Comparison of ENCODE assay signal across 8 mouse cellular contexts in genomic region chr16:33481148-33481547, GRCm38 (mm10). TPM values are rescaled to one million over a fixed set of nuclear protein-coding genes. Genes with fewer than 3 reads are reported as not detected.
DNase-seq lines count a peak whose midpoint lies in the region; ATAC-seq and TF ChIP-seq lines count a peak whose summit lies in the region.

No protein-coding gene starts in this region.

- H3K27ac ChIP-seq in forebrain, embryonic 11.5 days (ENCODE audit: low read depth, low read length), result no peak overlapping the region
- H3K27ac ChIP-seq in forebrain, embryonic 10.5 days, result no peak overlapping the region
- no peak overlapping the region for H3K27ac ChIP-seq in neural tube, embryonic 11.5 days (ENCODE audit: low read depth, low read length)
- H3K27ac ChIP-seq in neural tube, embryonic 15.5 days (replicated peaks), result no peak overlapping the region
- no peak overlapping the region for H3K27ac ChIP-seq in lung, postnatal 0 days (ENCODE audit: low read length)

- TF ChIP-seq EP300 in lung, postnatal 0 days (IDR thresholded peaks at IDR 0.05), result no peak

- no peaks in the 10 kb centered on the region for H3K9me3 ChIP-seq in forebrain, embryonic 11.5 days (ENCODE audit: control insufficient read depth, low read length)
- H3K9me3 ChIP-seq in forebrain, embryonic 10.5 days, result no peaks in the 10 kb centered on the region
- no peaks in the 10 kb centered on the region for H3K9me3 ChIP-seq in neural tube, embryonic 11.5 days (ENCODE audit: control insufficient read depth, low read length)
- H3K9me3 ChIP-seq in neural tube, embryonic 15.5 days (replicated peaks), result no peaks in the 10 kb centered on the region
- H3K9me3 ChIP-seq in lung, postnatal 0 days (ENCODE audit: low read length), result no peaks in the 10 kb centered on the region

- no peak overlapping the region for H3K9ac ChIP-seq in forebrain, embryonic 11.5 days (ENCODE audit: low read length)
- H3K9ac ChIP-seq in neural tube, embryonic 11.5 days (ENCODE audit: low read length), result no peak overlapping the region
- no peak overlapping the region for H3K9ac ChIP-seq in neural tube, embryonic 15.5 days (replicated peaks)
- no peak overlapping the region for H3K9ac ChIP-seq in lung, postnatal 0 days (replicated peaks; ENCODE audit: low read depth)

- intact Hi-C loops in left cerebral cortex, postnatal 10 days (cut with DNase I), result no loop called here

- no peak for ATAC-seq in forebrain, embryonic 11.5 days (replicated peaks; ENCODE audit: low FRiP score)
- no peak for ATAC-seq in neural tube, embryonic 11.5 days (ENCODE audit: insufficient read depth, low FRiP score, low TSS enrichment)
- no peak for ATAC-seq in neural tube, embryonic 15.5 days (ENCODE audit: low FRiP score)
- peak; percentile 46; the same call in 1 of the 2 replicates for ATAC-seq in lung, postnatal 0 days

- H3K4me3 ChIP-seq in forebrain, embryonic 11.5 days (ENCODE audit: low read depth, low read length), result no peak overlapping the region
- H3K4me3 ChIP-seq in forebrain, embryonic 10.5 days, result no peak overlapping the region
- H3K4me3 ChIP-seq in neural tube, embryonic 11.5 days (ENCODE audit: low read depth, low read length), result no peak overlapping the region
- no peak overlapping the region for H3K4me3 ChIP-seq in neural tube, embryonic 15.5 days (replicated peaks)
- no peak overlapping the region for H3K4me3 ChIP-seq in lung, postnatal 0 days (ENCODE audit: low read depth, low read length)

- peak; percentile 79 for TF ChIP-seq CTCF in lung, postnatal 0 days (IDR thresholded peaks at IDR 0.05)

- peak; percentile 53 for DNase-seq in forebrain, embryonic 11.5 days (ENCODE audit: low spot score)
- no peak for DNase-seq in forebrain, embryonic 10.5 days (ENCODE audit: extremely low spot score, low spot score)
- peak; percentile 23 for DNase-seq in neural tube, embryonic 11.5 days (ENCODE audit: low spot score)
- peak; percentile 42 for DNase-seq in embryo, embryonic 11 days
- peak; percentile 32 for DNase-seq in lung, postnatal 0 days (ENCODE audit: low spot score)
- no peak for DNase-seq in gastrocnemius, adult 8-10 months (ENCODE audit: low spot score in 2 of 2)
- DNase-seq in left cerebral cortex, postnatal 10 days (ENCODE audit: extremely low spot score in 1 of 2, low spot score in 2 of 2), result no peak

- H3K4me1 ChIP-seq in forebrain, embryonic 11.5 days (replicated peaks; ENCODE audit: control insufficient read depth, insufficient read depth, low read length), result no peaks in the 10 kb centered on the region
- H3K4me1 ChIP-seq in forebrain, embryonic 10.5 days, result no peaks in the 10 kb centered on the region
- H3K4me1 ChIP-seq in neural tube, embryonic 11.5 days (ENCODE audit: control insufficient read depth, insufficient read depth, low read length), result no peaks in the 10 kb centered on the region
- H3K4me1 ChIP-seq in neural tube, embryonic 15.5 days, result no peaks in the 10 kb centered on the region
- no peaks in the 10 kb centered on the region for H3K4me1 ChIP-seq in lung, postnatal 0 days (ENCODE audit: insufficient read depth, low read depth, low read length)

- no peak overlapping the region for H3K4me2 ChIP-seq in forebrain, embryonic 11.5 days (ENCODE audit: low read depth, low read length, severe bottlenecking)
- H3K4me2 ChIP-seq in neural tube, embryonic 11.5 days (ENCODE audit: low read depth), result no peak overlapping the region
- no peak overlapping the region for H3K4me2 ChIP-seq in neural tube, embryonic 15.5 days
- no peak overlapping the region for H3K4me2 ChIP-seq in lung, postnatal 0 days (replicated peaks; ENCODE audit: low read depth, low read length)

- H3K27me3 ChIP-seq in forebrain, embryonic 11.5 days (ENCODE audit: control insufficient read depth, insufficient read depth, low read length), result no peaks in the 10 kb centered on the region
- H3K27me3 ChIP-seq in forebrain, embryonic 10.5 days (ENCODE audit: poor library complexity, severe bottlenecking), result no peaks in the 10 kb centered on the region
- no peaks in the 10 kb centered on the region for H3K27me3 ChIP-seq in neural tube, embryonic 11.5 days (ENCODE audit: control insufficient read depth, insufficient read depth, low read length)
- no peaks in the 10 kb centered on the region for H3K27me3 ChIP-seq in neural tube, embryonic 15.5 days (replicated peaks)
- H3K27me3 ChIP-seq in lung, postnatal 0 days (replicated peaks; ENCODE audit: insufficient read depth, low read length), result no peaks in the 10 kb centered on the region

- 93% methylated on average over 2 of the region's 2 CpGs for WGBS in forebrain, embryonic 11.5 days
- WGBS in forebrain, embryonic 10.5 days, result 93% methylated on average over 2 of the region's 2 CpGs
- WGBS in neural tube, embryonic 11.5 days, result 95% methylated on average over 2 of the region's 2 CpGs
- 97% methylated on average over 2 of the region's 2 CpGs for WGBS in neural tube, embryonic 15.5 days
- WGBS in lung, postnatal 0 days, result 95% methylated on average over 2 of the region's 2 CpGs

- H3K36me3 ChIP-seq in forebrain, embryonic 11.5 days (ENCODE audit: control insufficient read depth, insufficient read depth, low read length), result peaks cover 5% of the 10 kb centered on the region; the same call in 1 of the 2 replicates
- H3K36me3 ChIP-seq in forebrain, embryonic 10.5 days (replicated peaks), result peaks cover 83% of the 10 kb centered on the region
- peaks cover 3% of the 10 kb centered on the region; the same call in 1 of the 2 replicates for H3K36me3 ChIP-seq in neural tube, embryonic 11.5 days (ENCODE audit: control insufficient read depth, insufficient read depth, low read length)
- H3K36me3 ChIP-seq in neural tube, embryonic 15.5 days, result peaks cover 10% of the 10 kb centered on the region
- H3K36me3 ChIP-seq in lung, postnatal 0 days (ENCODE audit: insufficient read depth, low read length), result peaks cover 5% of the 10 kb centered on the region; the same call in 1 of the 2 replicates

RNA-seq across cellular contexts. Expression of gene Slc12a8, which starts 36.0 kb away (rescaled TPM):
- polyA plus RNA-seq in forebrain, embryonic 11.5 days (2014; fragmentation: Nextera tagmentation; extraction: Ambion mirVana), result 1.3 and 1.6 TPM in 2 replicates
- polyA plus RNA-seq in forebrain, embryonic 10.5 days (2016; fragmentation: Nextera tagmentation; extraction: Ambion mirVana), result 0.77 and 1.1 TPM in 2 replicates
- polyA plus RNA-seq in neural tube, embryonic 11.5 days (2014; fragmentation: Nextera tagmentation; extraction: Ambion mirVana), result 0.78 and 1.1 TPM in 2 replicates
- 0.72 and 0.97 TPM in 2 replicates for polyA plus RNA-seq in neural tube, embryonic 15.5 days (2015; fragmentation: Nextera tagmentation; extraction: Ambion mirVana)
- polyA plus RNA-seq in lung, postnatal 0 days (2015; fragmentation: Nextera tagmentation; extraction: Ambion mirVana), result 0.40 and 0.79 TPM in 2 replicates
- under 1 TPM; 0.10 to 0.32 (median 0.22) TPM for total RNA-seq in gastrocnemius, adult 8-10 months (2022)
- 1 to 10 TPM; 1.1 to 1.4 TPM for total RNA-seq in left cerebral cortex, postnatal 10 days (2021)

Comparison
In these comparisons a context has a peak if more than half of its experiments do, and no peak if none do; other contexts are left out.
1. DNase-seq: peak in forebrain, embryonic 11.5 days (single experiment), neural tube, embryonic 11.5 days (single experiment), embryo, embryonic 11 days (single experiment) and lung, postnatal 0 days (single experiment); none in forebrain, embryonic 10.5 days (single experiment), gastrocnemius, adult 8-10 months (0 of 2) and left cerebral cortex, postnatal 10 days (0 of 2).